Mouse (Mus musculus) CH12.LX (cell line): Measurements from ENCODE around the gene Gm28047. TPM values are rescaled to one million over a fixed set of nuclear protein-coding genes. Genes with fewer than 3 reads are reported as not detected.

Source experiments
- DNase-seq: peaks from one replicate; pipeline ENCODE4 v3.0.0-alpha.2; 2013; ENCODE audit errors: extremely low read depth
- H3K27ac ChIP-seq: 2 replicates; pipeline ENCODE4 v1.5.1; 2012; ENCODE audit warnings: low read depth, mild to moderate bottlenecking, control low read depth, moderate library complexity; ENCODE audit not compliant: insufficient read depth
- H3K27me3 ChIP-seq: replicated peaks from 2 replicates; pipeline ENCODE3; 2012; ENCODE audit warnings: inconsistent platforms
- H3K36me3 ChIP-seq, 2 experiments: replicated peaks in 1 of 2; 2 replicates each; pipeline versions ENCODE3 to v1.6.1; 2012; ENCODE audit warnings: inconsistent platforms in 1 of 2, low read length in 1 of 2, mild to moderate bottlenecking in 1 of 2, mixed read lengths in 1 of 2, moderate library complexity in 1 of 2; ENCODE audit not compliant: control insufficient read depth in 1 of 2, insufficient read depth in 1 of 2
- H3K4me1 ChIP-seq, 2 experiments: 2 replicates each; pipeline ENCODE4 v1.6.1; 2012; ENCODE audit warnings: inconsistent platforms in 1 of 2, moderate library complexity in 1 of 2; ENCODE audit not compliant: insufficient read depth in 2 of 2, control insufficient read depth in 1 of 2
- H3K4me2 ChIP-seq: 2 replicates; pipeline ENCODE4 v1.6.1; 2012; ENCODE audit warnings: low read depth, mild to moderate bottlenecking, control low read depth; ENCODE audit not compliant: poor library complexity, insufficient read depth, severe bottlenecking
- H3K4me3 ChIP-seq, 3 experiments: fragments of 150-350 bp in 1 of 3; sonication (generic) in 1 of 3; replicated peaks in 1 of 3; 2 replicates each; pipeline versions ENCODE3 to v1.5.1; 2011 to 2012; ENCODE audit warnings: low read depth in 2 of 3, low read length in 2 of 3, mild to moderate bottlenecking in 2 of 3, moderate library complexity in 2 of 3, control low read depth in 1 of 3, improper control_type of control experiment in 1 of 3, inconsistent platforms in 1 of 3, mixed read lengths in 1 of 3; ENCODE audit not compliant: poor library complexity in 1 of 3
- H3K79me2 ChIP-seq: replicated peaks from 2 replicates; pipeline ENCODE4 v1.6.1; 2012; ENCODE audit warnings: mild to moderate bottlenecking, moderate library complexity; ENCODE audit not compliant: control insufficient read depth, poor library complexity, insufficient read depth, severe bottlenecking; ENCODE audit errors: extremely low read depth
- H3K9ac ChIP-seq: 2 replicates; pipeline ENCODE4 v1.6.1; 2012; ENCODE audit warnings: low read depth, mild to moderate bottlenecking, control low read depth, moderate library complexity; ENCODE audit not compliant: insufficient read depth
- H3K9me3 ChIP-seq: replicated peaks from 2 replicates; pipeline ENCODE3; 2012; ENCODE audit warnings: low read length, inconsistent platforms, mixed read lengths
- BHLHE40 ChIP-seq: IDR thresholded peaks from 2 replicates; pipeline ENCODE4 v1.6.1; 2011; ENCODE audit warnings: mild to moderate bottlenecking, low read depth, low read length, improper control_type of control experiment
- CHD2 ChIP-seq: IDR thresholded peaks from 2 replicates; pipeline ENCODE4 v1.6.1; 2011; ENCODE audit warnings: low read length, improper control_type of control experiment
- CTCF ChIP-seq, 2 experiments: IDR thresholded peaks in 1 of 2; conservative IDR thresholded peaks in 1 of 2; 2 replicates each; pipeline ENCODE4 v1.5.1; 2011 to 2012; ENCODE audit warnings: low read depth in 2 of 2, low read length in 2 of 2, improper control_type of control experiment in 1 of 2, inconsistent platforms in 1 of 2, mild to moderate bottlenecking in 1 of 2, moderate library complexity in 1 of 2
- E2F4 ChIP-seq: IDR thresholded peaks from 2 replicates; pipeline ENCODE4 v1.6.1; 2011; ENCODE audit warnings: low read depth, low read length, improper control_type of control experiment; ENCODE audit not compliant: insufficient replicate concordance
- EP300 ChIP-seq: IDR thresholded peaks from 2 replicates; pipeline ENCODE4 v1.6.1; 2011; ENCODE audit warnings: low read length, improper control_type of control experiment
- IRF4 ChIP-seq: IDR thresholded peaks from 2 replicates; pipeline ENCODE4 v1.6.1; 2014; ENCODE audit warnings: low read depth, mild to moderate bottlenecking, inconsistent platforms, low read length, improper control_type of control experiment
- JUN ChIP-seq: IDR thresholded peaks from 2 replicates; pipeline ENCODE4 v1.6.1; 2011; ENCODE audit warnings: low read depth, mild to moderate bottlenecking, low read length, improper control_type of control experiment, moderate library complexity; ENCODE audit not compliant: insufficient read depth
- JUND ChIP-seq: conservative IDR thresholded peaks from 2 replicates; pipeline ENCODE4 v1.6.1; 2011; ENCODE audit warnings: low read depth, low read length, improper control_type of control experiment
- KAT2A ChIP-seq: IDR thresholded peaks from 2 replicates; pipeline ENCODE4 v1.6.1; 2012; ENCODE audit warnings: low read length, improper control_type of control experiment, inconsistent platforms; ENCODE audit not compliant: insufficient replicate concordance
- MAZ ChIP-seq: IDR thresholded peaks from 2 replicates; pipeline ENCODE4 v1.6.1; 2012; ENCODE audit warnings: low read depth, mild to moderate bottlenecking, inconsistent platforms, low read length, improper control_type of control experiment, moderate library complexity
- MYC ChIP-seq: IDR thresholded peaks from 2 replicates; pipeline ENCODE4 v1.6.1; 2011; ENCODE audit warnings: low read depth, mild to moderate bottlenecking, improper control_type of control experiment, low read length
- NRF1 ChIP-seq: IDR thresholded peaks from 2 replicates; pipeline ENCODE4 v1.6.1; 2014; ENCODE audit warnings: low read depth, mild to moderate bottlenecking, inconsistent platforms, low read length, improper control_type of control experiment, moderate library complexity
- RAD21 ChIP-seq: IDR thresholded peaks from 2 replicates; pipeline ENCODE4 v1.6.1; 2011; ENCODE audit warnings: low read depth, mild to moderate bottlenecking, low read length, improper control_type of control experiment, moderate library complexity
- SMC3 ChIP-seq: IDR thresholded peaks from 2 replicates; pipeline ENCODE4 v1.6.1; 2011; ENCODE audit warnings: low read depth, low read length, improper control_type of control experiment
- USF2 ChIP-seq: conservative IDR thresholded peaks from 2 replicates; pipeline ENCODE4 v1.6.1; 2011; ENCODE audit warnings: low read depth, low read length, improper control_type of control experiment
- ZC3H11A ChIP-seq: IDR thresholded peaks from 2 replicates; pipeline ENCODE4 v1.6.1; 2012; ENCODE audit warnings: low read depth, mild to moderate bottlenecking, inconsistent platforms, low read length, improper control_type of control experiment
- ZKSCAN1 ChIP-seq: IDR thresholded peaks from 2 replicates; pipeline ENCODE4 v1.6.1; 2012; ENCODE audit warnings: low read depth, inconsistent platforms, low read length, improper control_type of control experiment, borderline replicate concordance
- ZNF384 ChIP-seq: IDR thresholded peaks from 2 replicates; pipeline ENCODE4 v1.6.1; 2012; ENCODE audit warnings: low read depth, low read length, improper control_type of control experiment, inconsistent platforms
- dilution Hi-C: fragments of 300-500 bp; cut with MboI; formaldehyde crosslinking; loops from 2 replicates; pipeline ENCODE4 v1.14.3; 2020; ENCODE audit warnings: low sequenced_read_pairs; ENCODE audit not compliant: extremely low pct_unique_long_range_greater_than_20kb, extremely low pct_ligation_motif_present
- in situ Hi-C: fragments of 300-500 bp; cut with MboI; formaldehyde crosslinking; loops from 3 replicates; pipeline ENCODE4 v1.14.3; 2019; ENCODE audit warnings: low sequenced_read_pairs, low pct_ligation_motif_present, low pct_unique_long_range_greater_than_20kb, mixed read lengths
- polyA plus RNA-seq: library from polyadenylated mRNA; unstranded; fragments of >175 nt; gene quantifications from 2 replicates; pipeline ENCODE4 v1.2.1, GENCODE M21; 2012; ENCODE audit warnings: low read depth; ENCODE audit not compliant: insufficient read length
- total RNA-seq, 2 experiments: library from RNA; depleted of rRNA; stranded (reverse); fragments of 300-350 nt in 1 of 2; fragments of >200 nt in 1 of 2; gene quantifications; 2 replicates each; pipeline ENCODE4 v1.2.3; 2012 to 2014

Gm28047 gene
- total and polyA plus RNA-seq, 3 experiments = not detected

DNA sequence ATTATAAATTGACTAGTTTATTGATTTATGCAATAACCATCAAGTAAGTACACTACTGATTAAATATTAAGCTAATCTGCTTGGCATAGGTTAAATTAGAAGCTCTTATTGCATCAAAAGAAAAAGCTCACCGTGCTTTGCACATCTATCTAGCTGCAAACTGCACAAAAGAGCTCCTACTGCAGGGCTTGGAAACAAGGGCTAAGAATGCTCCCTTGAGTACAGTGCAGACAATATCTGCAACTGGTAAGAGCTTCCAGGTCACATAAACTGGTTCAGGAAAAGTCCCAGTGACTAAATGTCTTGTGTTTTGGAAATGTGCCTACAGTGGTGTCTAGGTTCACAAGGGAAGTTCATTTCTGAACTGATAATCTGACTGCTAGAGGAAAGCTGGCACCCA is 62.4 kb downstream of the Gm28047 start:
- DNase-seq = no peak
- Histone ChIP-seq H3K9me3 (no peaks in the 10 kb centered on the region), H3K4me3 (no peak overlapping the region), H3K27ac (no peak overlapping the region), H3K4me2 (no peak overlapping the region), H3K36me3 (peaks cover 12 to 44% of the 10 kb centered on the region in 2 experiments), H3K27me3 (no peaks in the 10 kb centered on the region), H3K79me2 (no peaks in the 10 kb centered on the region), H3K4me1 (no peaks in the 10 kb centered on the region), H3K9ac (no peak overlapping the region)
- in situ Hi-C loops = no loop called here
- TF ChIP-seq E2F4 (no peak), JUN (no peak), RAD21 (no peak), USF2 (no peak), CTCF (conservative IDR thresholded peaks at IDR 0.05 in 1 of 2, IDR thresholded peaks at IDR 0.05 in 1 of 2; ENCODE audit: low read depth in 2 of 2, low read length in 2 of 2) (no peak), BHLHE40 (no peak), KAT2A (no peak), ZC3H11A (no peak), IRF4 (no peak)
- dilution Hi-C loops = no loop called here

DNA sequence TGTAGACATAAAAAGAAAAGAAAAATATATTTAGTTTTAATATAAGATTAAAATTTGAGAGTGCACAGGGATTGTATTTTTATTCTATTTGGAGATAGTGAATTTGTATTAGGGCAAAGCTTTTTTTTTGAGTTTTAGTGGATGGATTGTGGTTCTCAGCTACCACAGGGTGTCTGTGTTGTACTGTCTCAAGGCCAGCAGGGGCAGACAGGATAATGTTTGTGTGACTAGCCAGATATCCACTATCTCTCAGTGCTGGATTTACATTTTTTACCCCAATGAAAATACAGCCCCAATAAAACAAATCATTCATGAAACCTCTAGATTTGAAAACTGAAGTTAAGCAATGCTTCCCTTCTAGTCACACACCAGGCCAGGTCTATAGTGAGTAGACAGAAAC is 67.3 kb downstream of the Gm28047 start:
- Histone ChIP-seq H3K9ac (no peak overlapping the region), H3K4me2 (no peak overlapping the region), H3K36me3 (peaks cover 23 to 73% of the 10 kb centered on the region in 2 experiments), H3K4me1 (no peaks in the 10 kb centered on the region), H3K27ac (no peak overlapping the region), H3K4me3 (no peak overlapping the region), H3K9me3 (no peaks in the 10 kb centered on the region), H3K27me3 (no peaks in the 10 kb centered on the region), H3K79me2 (no peaks in the 10 kb centered on the region)
- in situ Hi-C loops = no loop called here
- DNase-seq = no peak
- dilution Hi-C loops = no loop called here
- TF ChIP-seq CHD2 (no peak), MAZ (no peak), MYC (no peak), ZNF384 (no peak), CTCF (conservative IDR thresholded peaks at IDR 0.05 in 1 of 2, IDR thresholded peaks at IDR 0.05 in 1 of 2; ENCODE audit: low read depth in 2 of 2, low read length in 2 of 2) (peak in 1 of 2 experiments; percentile 31; a peak in 1 of 4 replicates), USF2 (no peak), NRF1 (no peak), JUND (no peak), RAD21 (peak; percentile 15), SMC3 (no peak), EP300 (no peak), ZKSCAN1 (no peak)
